ENCODE assay signal across 17 mouse cellular contexts in the genomic region with DNA sequence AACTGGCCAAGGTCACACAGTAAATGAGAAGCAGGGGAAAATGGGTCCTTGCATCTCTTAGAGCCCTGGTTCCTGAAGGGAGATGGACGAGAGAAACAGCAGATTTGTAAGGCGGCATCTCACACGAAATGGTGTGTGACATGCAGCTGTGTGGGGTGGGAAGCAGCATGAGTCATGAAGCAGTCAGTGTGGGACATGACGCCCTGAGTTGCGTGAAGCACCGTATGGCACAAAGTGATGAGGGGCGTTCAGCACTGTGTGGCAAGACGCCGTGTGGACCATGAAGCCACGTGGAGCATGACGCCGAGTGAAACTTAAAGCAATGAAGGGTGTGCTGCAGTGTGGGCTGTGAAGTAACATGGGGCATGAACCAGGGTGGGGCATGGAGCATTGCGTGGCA.
DNase-seq lines count a peak whose midpoint lies in the region; ATAC-seq and TF ChIP-seq lines count a peak whose summit lies in the region.
"Had no signal": no experiment of that assay in that cellular context is flagged by ENCODE, and none has a peak within 500 bp of the region (broad histone marks: within the 10 kb centered on the region; RNA-seq: fewer than 3 reads in every experiment).

No protein-coding gene starts in this region.

- H3K4me2 ChIP-seq in embryonic facial prominence, embryonic 14.5 days (ENCODE audit: low read depth, low read length): no peak overlapping the region
- no peak overlapping the region for H3K4me2 ChIP-seq in limb, embryonic 14.5 days (replicated peaks; ENCODE audit: low read depth, low read length, severe bottlenecking)
- H3K4me2 ChIP-seq: heart, embryonic 13.5 days; intestine, embryonic 15.5 days; liver, embryonic 13.5 days; midbrain, embryonic 11.5 days had no signal

- intact Hi-C loops in left cerebral cortex, postnatal 4 days (cut with DNase I): no loop called here

- H3K4me1 ChIP-seq in embryonic facial prominence, embryonic 14.5 days (ENCODE audit: control insufficient read depth, insufficient read depth, low read length): peaks cover 36% of the 10 kb centered on the region
- H3K4me1 ChIP-seq in limb, embryonic 14.5 days (ENCODE audit: control insufficient read depth, insufficient read depth, low read length): peaks cover 52% of the 10 kb centered on the region
- H3K4me1 ChIP-seq: liver, embryonic 13.5 days had no signal

- ATAC-seq in frontal cortex, adult (ENCODE audit: low TSS enrichment): peak; percentile 85
- no peak for ATAC-seq in embryonic facial prominence, embryonic 14.5 days (ENCODE audit: low read depth)
- no peak for ATAC-seq in limb, embryonic 14.5 days (ENCODE audit: low FRiP score, low read depth)
- ATAC-seq: forebrain, embryonic 14.5 days had no signal

- no peaks in the 10 kb centered on the region for H3K9me3 ChIP-seq in embryonic facial prominence, embryonic 14.5 days (ENCODE audit: control insufficient read depth, low read length)
- no peaks in the 10 kb centered on the region for H3K9me3 ChIP-seq in limb, embryonic 14.5 days (ENCODE audit: control insufficient read depth, low read length)
- H3K9me3 ChIP-seq: heart, embryonic 13.5 days; intestine, embryonic 15.5 days; liver, embryonic 13.5 days had no signal

- no peak for TF ChIP-seq POLR2A in limb, embryonic 14.5 days (IDR thresholded peaks at IDR 0.05; ENCODE audit: borderline replicate concordance, extremely low read depth, insufficient read depth, insufficient read length)

- no peak overlapping the region for H3K4me3 ChIP-seq in embryonic facial prominence, embryonic 14.5 days (ENCODE audit: low read depth, low read length)
- no peak overlapping the region for H3K4me3 ChIP-seq in limb, embryonic 14.5 days (replicated peaks; ENCODE audit: low read length)
- H3K4me3 ChIP-seq: heart, embryonic 13.5 days; intestine, embryonic 15.5 days; layer of hippocampus, adult 2 months; liver, embryonic 13.5 days had no signal

- DNase-seq in frontal cortex, postnatal 14 days (ENCODE audit: low spot score in 2 of 2): no peak
- peak; percentile 65 to 66 for DNase-seq in left cerebral cortex, adult 18-20 months (ENCODE audit: low spot score in 2 of 2)
- no peak for DNase-seq in left cerebral cortex, postnatal 4 days
- no peak for DNase-seq in embryonic facial prominence, embryonic 14.5 days (ENCODE audit: low spot score)
- no peak for DNase-seq in limb, embryonic 14.5 days (ENCODE audit: low spot score)
- DNase-seq in liver: no peak
- DNase-seq in embryo, embryonic 9.5 days (ENCODE audit: extremely low spot score): no peak
- DNase-seq: cerebellum, adult 8-10 months; gastrocnemius, postnatal 25 days; liver, embryonic 13.5 days; lung, postnatal 10 days had no signal

- peak overlapping the region; percentile 56; the same call in 1 of the 2 replicates for H3K27ac ChIP-seq in embryonic facial prominence, embryonic 14.5 days (replicated peaks; ENCODE audit: low read depth, low read length)
- H3K27ac ChIP-seq in limb, embryonic 14.5 days (replicated peaks; ENCODE audit: low read depth, low read length): peak overlapping the region; percentile 70
- H3K27ac ChIP-seq: layer of hippocampus, adult 2 months; liver, embryonic 13.5 days had no signal

- no peak overlapping the region for H3K9ac ChIP-seq in embryonic facial prominence, embryonic 14.5 days (ENCODE audit: low read depth, low read length)
- no peak overlapping the region for H3K9ac ChIP-seq in limb, embryonic 14.5 days (ENCODE audit: low read depth, low read length, severe bottlenecking)
- H3K9ac ChIP-seq: heart, embryonic 13.5 days; intestine, embryonic 15.5 days; liver, embryonic 13.5 days had no signal

- H3K27me3 ChIP-seq in embryonic facial prominence, embryonic 14.5 days (replicated peaks; ENCODE audit: control insufficient read depth, insufficient read depth, low read length): no peaks in the 10 kb centered on the region
- no peaks in the 10 kb centered on the region for H3K27me3 ChIP-seq in limb, embryonic 14.5 days (ENCODE audit: control insufficient read depth, insufficient read depth, low read length)
- H3K27me3 ChIP-seq: heart, embryonic 13.5 days; intestine, embryonic 15.5 days; liver, embryonic 13.5 days had no signal

- 95% methylated on average over 13 of the region's 13 CpGs for WGBS in embryonic facial prominence, embryonic 14.5 days
- WGBS in limb, embryonic 14.5 days: 66% methylated on average over 13 of the region's 13 CpGs

- no peaks in the 10 kb centered on the region for H3K36me3 ChIP-seq in embryonic facial prominence, embryonic 14.5 days (ENCODE audit: control insufficient read depth, insufficient read depth, low read length)
- H3K36me3 ChIP-seq in limb, embryonic 14.5 days (ENCODE audit: control insufficient read depth, insufficient read depth, low read length): no peaks in the 10 kb centered on the region
- H3K36me3 ChIP-seq: heart, embryonic 13.5 days; intestine, embryonic 15.5 days; liver, embryonic 13.5 days had no signal

Comparison
In these comparisons a context has a peak if more than half of its experiments do, and no peak if none do; other contexts are left out.
1. DNase-seq: peak in left cerebral cortex, adult 18-20 months (2 of 2); none in frontal cortex, postnatal 14 days (0 of 2), left cerebral cortex, postnatal 4 days (single experiment), embryonic facial prominence, embryonic 14.5 days (single experiment), limb, embryonic 14.5 days (single experiment), liver (single experiment) and embryo, embryonic 9.5 days (single experiment).